Comparison of ENCODE assay signal across 23 mouse cellular contexts in genomic region chr3:58695507-58695906, GRCm38 (mm10). TPM values are rescaled to one million over a fixed set of nuclear protein-coding genes. Genes with fewer than 3 reads are reported as not detected.
"Had no signal": no experiment of that assay in that cellular context is flagged by ENCODE, and none has a peak within 500 bp of the region (broad histone marks: within the 10 kb centered on the region; RNA-seq: fewer than 3 reads in every experiment).

No protein-coding gene starts in this region.

- ATAC-seq: intestine, postnatal 0 days; liver, postnatal 0 days; midbrain, embryonic 15.5 days had no signal

- H3K27me3 ChIP-seq: limb, embryonic 15.5 days; neural tube, embryonic 12.5 days; neural tube, embryonic 15.5 days had no signal

- H3K4me2 ChIP-seq: limb, embryonic 12.5 days; limb, embryonic 15.5 days; liver, embryonic 11.5 days; lung, embryonic 14.5 days; midbrain, embryonic 15.5 days; neural tube, embryonic 12.5 days; neural tube, embryonic 15.5 days had no signal

- H3K9ac ChIP-seq: limb, embryonic 12.5 days; limb, embryonic 15.5 days; liver, embryonic 14.5 days; liver, postnatal 0 days; lung, embryonic 14.5 days; midbrain, embryonic 15.5 days; neural tube, embryonic 12.5 days; neural tube, embryonic 15.5 days had no signal

- H3K36me3 ChIP-seq: limb, embryonic 12.5 days; limb, embryonic 15.5 days; midbrain, embryonic 10.5 days; midbrain, embryonic 15.5 days; neural tube, embryonic 12.5 days; neural tube, embryonic 15.5 days had no signal

- H3K4me3 ChIP-seq: limb, embryonic 12.5 days; limb, embryonic 15.5 days; megakaryocyte, embryonic 14.5 days; midbrain, embryonic 10.5 days; midbrain, embryonic 15.5 days; neural tube, embryonic 12.5 days; neural tube, embryonic 15.5 days had no signal

- H3K27ac ChIP-seq: kidney, postnatal 0 days; limb, embryonic 12.5 days; limb, embryonic 15.5 days; liver, embryonic 14.5 days; midbrain, embryonic 10.5 days; midbrain, embryonic 15.5 days; neural tube, embryonic 12.5 days; neural tube, embryonic 15.5 days; stomach, postnatal 0 days had no signal

- H3K9me3 ChIP-seq: limb, embryonic 12.5 days; limb, embryonic 15.5 days; megakaryocyte, embryonic 14.5 days; midbrain, embryonic 10.5 days; midbrain, embryonic 15.5 days; neural tube, embryonic 12.5 days; neural tube, embryonic 15.5 days had no signal

- DNase-seq: kidney, adult 2 months; kidney, postnatal 25 days; left cerebral cortex, postnatal 4 days; liver, postnatal 0 days; lung, postnatal 36 days; thymus, adult 2 months; thymus, postnatal 25 days had no signal

RNA-seq across cellular contexts. Expression of gene Erich6, which starts 58.5 kb away (rescaled TPM):
- polyA plus RNA-seq: intestine, postnatal 0 days; kidney, embryonic 14.5 days; kidney, postnatal 0 days; large intestine, adult 2 months; liver, embryonic 11.5 days; liver, postnatal 0 days; lung, embryonic 14.5 days; neural tube, embryonic 15.5 days; stomach, embryonic 14.5 days; thymus, adult 2 months had no signal
